Mouse (Mus musculus) cerebellum, postnatal 25 days (tissue): Measurements from ENCODE around the gene Vmn1r157.
"Not testable (repeated sequence)": the region's sequence is repeated elsewhere in the genome, so short reads cannot be mapped to it uniquely, and the experiment has no call there.

Source experiments
- DNase-seq, 2 experiments: peaks; one replicate each; pipeline ENCODE4 v3.0.0; 2021; ENCODE audit warnings: mixed read lengths in 2 of 2

Gene Vmn1r157

GRCm38 (mm10) chr7:22761397-22761796 lies at the start of gene Vmn1r157:
Gene Vmn1r157 (plus strand): TSS chr7:22761697.
- not testable (repeated sequence) for DNase-seq

- not testable (repeated sequence) for DNase-seq
Observed at GRCm38 (mm10) chr7:22719610-22720009, 41.9 kb upstream of the Vmn1r157 start, which contains the start of gene Gm4567. Gene Gm4567 (minus strand): TSS chr7:22719710.

- DNase-seq: not testable (repeated sequence)
Observed at GRCm38 (mm10) chr7:22775981-22776380, 14.5 kb downstream of the Vmn1r157 start.

- not testable (repeated sequence) for DNase-seq
Observed at GRCm38 (mm10) chr7:22790682-22791081, 29.2 kb downstream of the Vmn1r157 start, which contains the start of gene Vmn1r158. Gene Vmn1r158 (minus strand): TSS chr7:22790782.
